Mouse (Mus musculus): ENCODE measurements around the gene Aspdh. TPM values are rescaled to one million over a fixed set of nuclear protein-coding genes. Genes with fewer than 3 reads are reported as not detected.

Gene Aspdh
- total RNA-seq, 1 experiment from 2014 or later: not detected

DNA sequence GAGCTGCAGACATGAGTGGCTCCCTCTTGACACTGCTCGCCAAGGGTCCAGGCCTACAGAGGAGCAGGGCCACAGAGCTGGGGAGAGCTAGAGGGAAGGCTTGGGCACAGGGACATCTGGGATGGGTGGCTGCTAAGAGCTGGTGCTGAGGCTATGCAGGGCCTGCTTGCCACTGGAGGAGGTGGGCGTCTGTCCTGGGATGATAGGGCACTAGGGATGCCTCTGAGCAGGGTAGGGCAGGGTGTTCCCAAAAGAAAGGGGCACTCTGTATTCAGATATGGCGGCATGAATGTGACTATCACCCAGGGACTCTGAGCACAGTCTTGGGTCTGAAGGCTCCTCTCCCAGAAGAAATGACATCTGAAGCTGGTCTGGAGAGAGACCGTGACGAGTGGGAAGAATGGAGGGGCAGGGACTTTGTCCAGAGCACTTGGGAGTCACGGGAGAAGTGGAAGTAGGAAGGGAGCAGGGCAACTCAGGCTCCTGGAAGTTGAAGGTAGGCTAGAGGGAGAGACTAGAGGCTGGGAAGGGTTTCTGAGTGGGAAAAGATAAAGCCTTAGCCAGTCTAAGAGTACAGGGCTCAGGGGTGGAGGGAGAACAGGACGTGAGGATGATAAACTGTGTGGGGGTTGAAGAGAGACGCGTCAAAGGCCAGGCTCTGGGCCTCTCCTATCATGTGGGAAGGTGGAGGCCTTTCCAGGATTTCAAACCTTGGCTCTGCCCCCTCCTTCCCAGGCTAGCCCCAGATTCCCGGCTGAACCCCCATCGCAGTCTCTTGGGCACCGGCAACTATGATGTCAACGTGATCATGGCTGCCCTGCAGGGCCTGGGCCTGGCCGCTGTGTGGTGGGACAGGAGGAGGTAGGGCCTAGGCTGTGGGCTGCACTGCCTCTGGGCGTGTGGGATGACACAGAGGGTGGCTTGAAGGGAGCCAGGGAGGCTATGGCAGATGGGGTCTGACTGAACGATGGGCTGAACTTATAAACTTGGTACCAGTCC is 4.8 kb downstream of the Aspdh start:
- no peak for ATAC-seq (replicated peaks; ENCODE audit: insufficient number of reproducible peaks, low FRiP score, low TSS enrichment, poor library complexity, severe bottlenecking)

DNA sequence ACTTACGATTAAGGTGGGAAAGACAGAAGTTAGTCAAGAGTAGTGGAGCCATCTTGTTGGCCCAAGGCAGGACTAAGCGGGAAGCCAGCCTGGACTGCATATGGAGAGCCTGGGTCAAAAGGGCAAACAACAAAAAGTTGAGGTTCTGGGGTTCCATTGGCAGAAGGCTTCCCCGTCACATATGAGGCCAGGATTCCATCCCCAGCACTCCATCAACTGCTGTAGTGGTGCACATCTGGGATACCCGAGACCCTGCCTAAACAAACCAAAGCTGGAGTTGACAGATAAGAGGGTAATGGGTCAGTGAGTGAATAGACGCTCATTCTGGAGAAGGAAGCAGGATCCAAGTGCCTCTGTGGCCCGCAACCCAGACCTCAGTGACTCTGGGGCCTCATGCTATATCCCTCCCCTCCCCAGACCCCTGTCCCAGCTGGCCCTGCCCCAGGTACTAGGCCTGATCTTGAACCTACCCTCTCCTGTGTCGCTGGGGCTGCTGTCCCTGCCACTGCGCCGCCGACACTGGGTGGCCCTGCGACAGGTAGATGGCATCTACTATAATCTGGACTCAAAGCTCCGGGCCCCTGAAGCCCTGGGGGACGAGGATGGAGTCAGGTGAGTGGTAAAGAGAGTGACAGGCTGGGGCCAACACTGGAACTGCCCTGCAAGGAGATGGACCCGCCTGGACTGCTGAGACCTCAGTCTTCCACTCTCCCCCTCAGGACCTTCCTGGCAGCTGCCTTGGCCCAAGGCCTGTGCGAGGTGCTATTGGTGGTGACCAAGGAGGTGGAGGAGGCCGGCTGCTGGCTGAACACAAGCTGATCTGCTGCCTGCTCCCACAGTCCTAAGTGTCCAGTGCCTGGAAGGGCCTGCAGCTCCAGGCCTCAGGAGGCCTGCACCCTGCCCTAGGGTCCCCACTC is 5.8 kb downstream of the Aspdh start:
- no peak for ATAC-seq (replicated peaks; ENCODE audit: insufficient number of reproducible peaks, low FRiP score, low TSS enrichment, poor library complexity, severe bottlenecking)

DNA sequence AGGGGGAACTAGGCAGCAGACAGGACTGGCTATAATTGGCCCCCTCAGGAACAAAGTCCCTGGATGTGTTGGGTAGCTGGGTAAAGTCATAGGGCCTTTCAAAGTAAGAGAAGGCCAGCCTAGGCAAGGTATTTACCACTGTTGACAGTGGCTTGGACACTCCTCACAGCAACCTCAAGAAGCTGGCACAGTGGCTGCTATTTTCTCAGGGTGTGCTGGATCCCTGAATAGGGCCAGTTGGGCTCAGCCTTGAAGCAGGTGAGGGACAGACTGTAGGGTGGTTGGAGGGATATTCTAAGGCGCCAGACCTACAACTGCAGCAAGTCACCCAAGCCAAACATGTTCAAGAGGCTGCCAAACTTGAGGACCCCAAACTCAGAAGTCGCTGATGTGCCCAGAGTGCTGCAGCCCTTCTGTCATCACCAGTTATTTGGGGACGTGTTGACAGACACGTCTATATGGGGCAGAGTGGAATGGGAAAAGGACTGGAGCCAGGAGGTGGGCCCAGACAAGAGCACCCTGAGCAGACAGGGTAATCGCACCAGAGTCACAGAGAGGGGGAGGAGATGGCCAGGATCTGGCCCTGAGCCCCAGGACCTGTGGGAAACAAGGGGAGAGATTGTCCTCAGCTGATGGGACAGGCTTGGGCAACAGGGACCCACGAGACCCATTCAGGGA is 6.8 kb downstream of the Aspdh start:
- ATAC-seq (replicated peaks; ENCODE audit: insufficient number of reproducible peaks, low FRiP score, low TSS enrichment, poor library complexity, severe bottlenecking): no peak

DNA sequence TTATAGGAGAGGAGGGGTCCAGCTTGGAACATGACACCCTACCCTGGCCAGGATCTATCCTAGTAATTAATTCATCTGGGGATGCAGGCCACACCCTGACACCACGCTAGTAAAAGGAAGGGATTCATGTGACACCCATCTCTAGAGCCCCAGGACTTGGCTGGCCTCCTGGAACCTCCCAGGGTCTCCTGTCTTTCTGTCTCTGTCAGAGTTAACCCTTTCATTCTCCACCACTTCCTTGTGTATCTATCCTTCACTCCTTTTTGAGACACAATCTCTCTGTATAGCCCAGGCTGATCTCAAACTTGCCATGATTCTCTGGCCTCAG is 7.3 kb downstream of the Aspdh start:
- no peak for ATAC-seq (replicated peaks; ENCODE audit: insufficient number of reproducible peaks, low FRiP score, low TSS enrichment, poor library complexity, severe bottlenecking)

DNA sequence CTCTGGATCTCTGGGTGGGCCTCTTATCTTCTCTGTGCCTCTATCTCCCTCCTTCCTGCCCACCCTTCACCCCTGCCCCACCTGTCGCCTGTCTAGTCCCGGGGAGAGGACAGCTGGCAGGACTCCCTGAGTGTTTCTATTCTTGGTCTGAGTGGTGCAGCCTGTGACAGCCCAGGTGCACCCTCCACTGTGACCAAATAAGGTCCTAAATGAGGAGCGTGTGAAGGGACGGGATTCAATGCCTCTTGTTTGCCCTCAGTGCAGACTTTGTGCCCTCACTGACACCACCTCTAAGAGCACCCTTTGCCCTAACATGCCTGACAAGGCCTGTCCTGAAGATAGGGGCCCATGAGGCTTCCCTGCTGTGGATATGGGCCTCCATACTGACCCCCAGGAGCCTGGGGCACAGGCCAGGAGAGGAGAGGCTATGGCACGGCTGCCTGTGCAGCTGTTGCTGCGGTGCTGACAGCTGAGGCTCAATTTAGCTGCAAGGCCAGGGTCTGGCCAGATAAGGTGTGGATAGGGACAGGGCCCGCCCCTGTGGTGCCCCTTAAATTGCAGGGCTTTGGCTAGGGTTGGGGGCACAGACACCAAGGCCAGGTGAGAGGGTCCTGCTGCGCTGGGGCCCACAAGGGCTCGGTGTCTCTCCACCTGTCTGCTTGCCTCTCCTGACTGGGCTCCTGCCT is 7.9 kb downstream of the Aspdh start:
- ATAC-seq (replicated peaks; ENCODE audit: insufficient number of reproducible peaks, low FRiP score, low TSS enrichment, poor library complexity, severe bottlenecking): no peak

DNA sequence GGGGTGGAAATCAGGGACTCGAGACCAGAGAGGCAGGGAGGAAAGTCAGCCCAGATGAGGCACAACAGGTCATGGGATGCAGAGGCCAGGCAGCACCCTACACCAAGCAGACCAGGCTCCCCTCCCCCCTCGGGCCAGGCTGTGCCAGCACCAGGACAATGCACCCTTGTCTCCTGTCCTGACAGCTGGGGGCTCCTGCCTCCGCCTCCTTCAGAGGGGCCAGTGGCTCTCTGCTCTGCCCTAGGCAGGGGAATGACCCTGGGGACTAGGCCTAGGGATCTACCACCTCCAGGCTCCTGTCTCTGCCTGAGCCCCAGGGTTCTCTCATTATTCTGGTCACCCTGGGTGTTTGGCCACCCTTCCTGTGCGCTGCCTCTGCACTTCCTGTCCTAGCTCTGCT is 9.2 kb downstream of the Aspdh start:
- ATAC-seq (replicated peaks; ENCODE audit: insufficient number of reproducible peaks, low FRiP score, low TSS enrichment, poor library complexity, severe bottlenecking): no peak

DNA sequence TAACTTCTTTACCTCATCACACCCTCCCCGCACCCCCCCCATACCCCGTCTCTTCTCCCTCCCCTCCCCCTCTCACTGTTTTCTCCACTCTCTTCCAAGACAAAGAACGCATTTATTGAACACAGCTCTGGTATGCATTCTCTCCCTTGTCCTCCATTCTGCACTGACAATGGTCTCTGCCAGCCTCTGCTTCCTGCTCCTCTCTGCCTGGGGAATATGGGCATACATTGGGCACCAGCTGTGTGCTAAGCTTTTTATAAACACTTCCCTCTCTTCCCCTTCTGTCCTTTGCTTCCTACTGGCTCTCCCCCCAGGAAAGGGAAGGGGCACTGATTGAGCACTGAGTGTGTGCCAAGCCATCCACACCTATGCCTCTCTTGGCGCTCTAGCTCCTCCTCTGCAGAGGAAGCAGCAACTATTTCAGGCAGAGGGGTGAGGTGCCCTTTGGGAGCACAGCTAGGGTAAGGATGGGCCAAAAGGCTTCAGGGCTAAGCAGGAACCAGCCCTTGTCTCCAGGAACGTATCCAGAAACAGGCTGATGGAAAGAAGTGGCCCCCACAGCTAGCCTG is 9.9 kb downstream of the Aspdh start:
- no peak for ATAC-seq (replicated peaks; ENCODE audit: insufficient number of reproducible peaks, low FRiP score, low TSS enrichment, poor library complexity, severe bottlenecking)

DNA sequence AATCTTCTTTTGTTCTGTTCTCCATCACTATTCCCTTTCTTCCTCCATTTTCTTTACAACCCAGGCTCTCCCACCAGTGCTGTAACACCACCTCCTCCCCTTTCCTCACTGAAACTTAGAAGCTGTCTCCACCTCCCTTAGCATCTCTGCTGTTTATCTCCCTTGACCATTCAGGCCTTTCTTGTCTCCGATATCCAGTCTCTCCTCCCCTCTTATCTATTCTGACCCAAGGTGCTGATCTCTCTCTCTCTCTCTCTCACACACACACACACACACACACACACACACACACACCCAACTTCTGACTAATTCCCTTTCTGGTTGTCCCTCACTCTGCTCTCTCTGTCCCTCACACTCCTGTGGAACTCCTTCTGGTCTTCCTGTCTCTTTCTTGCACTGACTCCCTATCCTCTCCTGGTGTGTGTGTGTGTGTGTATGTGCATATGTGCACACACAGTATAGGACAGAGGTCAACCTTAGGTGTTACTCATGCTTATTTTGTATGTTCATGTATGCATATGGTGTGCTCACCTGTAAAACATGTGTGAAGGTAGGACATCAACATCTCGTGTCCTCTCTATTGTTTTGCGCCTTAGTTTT is 17.7 kb downstream of the Aspdh start:
- ATAC-seq (replicated peaks; ENCODE audit: insufficient number of reproducible peaks, low FRiP score, low TSS enrichment, poor library complexity, severe bottlenecking): no peak

DNA sequence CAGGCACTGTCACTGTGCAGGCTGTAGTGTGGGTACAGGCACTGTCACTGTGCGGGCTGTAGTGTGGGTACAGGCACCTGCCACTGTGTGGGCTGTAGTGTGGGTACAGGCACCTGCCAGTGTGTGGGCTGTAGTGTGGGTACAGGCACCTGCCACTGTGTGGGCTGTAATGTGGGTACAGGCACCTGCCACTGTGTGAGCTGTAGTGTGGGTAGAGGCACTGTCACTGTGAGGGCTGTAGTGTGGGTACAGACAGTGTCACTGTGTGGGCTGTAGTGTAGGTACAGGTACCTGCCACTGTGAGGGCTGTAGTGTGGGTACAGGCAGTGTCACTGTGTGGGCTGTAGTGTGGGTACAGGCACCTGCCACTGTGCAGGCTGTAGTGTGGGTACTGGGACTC is 18.9 kb downstream of the Aspdh start:
- no peak for ATAC-seq (replicated peaks; ENCODE audit: insufficient number of reproducible peaks, low FRiP score, low TSS enrichment, poor library complexity, severe bottlenecking)

DNA sequence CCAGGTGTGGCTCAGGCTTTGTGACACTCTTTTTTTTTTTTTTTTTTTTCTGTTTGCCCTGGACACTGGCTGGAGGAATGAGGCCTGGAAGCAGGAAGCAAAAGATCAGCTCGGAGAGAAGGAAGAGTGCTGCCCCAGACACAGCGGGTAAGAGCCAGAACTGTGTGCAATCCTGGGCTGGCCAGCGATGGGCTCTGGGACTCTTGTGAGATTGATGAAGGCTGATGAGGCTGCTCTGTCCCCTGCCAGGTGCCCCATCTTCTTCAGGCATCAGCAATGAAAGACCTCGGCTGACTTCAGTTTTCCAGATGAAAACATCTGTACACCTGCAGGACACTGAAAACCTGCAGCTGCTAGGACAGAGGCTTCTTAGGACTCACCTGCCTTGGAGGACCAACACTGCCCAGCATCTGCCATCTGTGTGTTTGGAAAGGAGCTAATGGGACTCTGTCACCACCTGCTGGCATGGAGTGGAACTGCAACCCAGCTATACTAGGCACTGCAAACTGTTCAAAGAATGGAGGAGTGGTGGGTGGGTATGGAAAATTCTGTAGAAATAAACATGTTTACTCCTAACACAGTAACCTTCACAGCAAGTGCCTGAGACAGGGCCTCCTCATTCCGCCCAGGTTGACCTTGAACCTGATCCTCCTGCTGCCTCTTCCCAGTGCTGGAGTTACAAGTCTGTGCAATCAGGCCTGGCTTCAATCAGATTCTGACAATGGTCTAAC is 19.8 kb downstream of the Aspdh start:
- ATAC-seq (replicated peaks; ENCODE audit: insufficient number of reproducible peaks, low FRiP score, low TSS enrichment, poor library complexity, severe bottlenecking): peak; percentile 83

DNA sequence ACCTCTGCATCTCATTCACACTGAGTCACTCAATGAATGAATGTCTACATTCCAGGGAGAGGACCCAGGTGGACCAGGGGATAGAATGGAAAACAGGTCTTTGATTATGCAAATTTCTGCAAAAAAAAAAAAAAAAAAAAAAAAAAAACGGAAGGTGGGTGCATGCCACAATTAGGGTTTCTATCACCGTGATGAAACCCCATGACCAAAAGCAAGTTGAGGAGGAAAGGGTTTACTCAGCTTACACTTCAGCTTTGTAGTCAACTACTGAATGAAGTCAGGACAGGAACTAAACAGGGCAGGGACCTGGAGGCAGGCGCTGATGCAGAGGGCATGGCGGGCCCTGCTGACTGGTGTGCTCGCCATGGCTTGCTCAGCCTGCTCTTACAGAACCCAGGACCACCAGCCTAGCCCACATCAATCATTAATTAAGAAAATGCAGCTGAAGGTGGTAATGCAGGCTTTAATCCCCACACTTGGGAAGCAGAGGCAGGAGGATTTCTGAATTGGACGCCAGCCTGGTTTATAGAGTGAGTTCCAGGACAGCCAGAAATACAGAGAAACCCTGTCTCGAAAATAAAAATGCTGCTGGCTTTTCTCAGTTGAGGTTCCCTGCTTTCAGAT is 20.5 kb downstream of the Aspdh start:
- ATAC-seq (replicated peaks; ENCODE audit: insufficient number of reproducible peaks, low FRiP score, low TSS enrichment, poor library complexity, severe bottlenecking): no peak

DNA sequence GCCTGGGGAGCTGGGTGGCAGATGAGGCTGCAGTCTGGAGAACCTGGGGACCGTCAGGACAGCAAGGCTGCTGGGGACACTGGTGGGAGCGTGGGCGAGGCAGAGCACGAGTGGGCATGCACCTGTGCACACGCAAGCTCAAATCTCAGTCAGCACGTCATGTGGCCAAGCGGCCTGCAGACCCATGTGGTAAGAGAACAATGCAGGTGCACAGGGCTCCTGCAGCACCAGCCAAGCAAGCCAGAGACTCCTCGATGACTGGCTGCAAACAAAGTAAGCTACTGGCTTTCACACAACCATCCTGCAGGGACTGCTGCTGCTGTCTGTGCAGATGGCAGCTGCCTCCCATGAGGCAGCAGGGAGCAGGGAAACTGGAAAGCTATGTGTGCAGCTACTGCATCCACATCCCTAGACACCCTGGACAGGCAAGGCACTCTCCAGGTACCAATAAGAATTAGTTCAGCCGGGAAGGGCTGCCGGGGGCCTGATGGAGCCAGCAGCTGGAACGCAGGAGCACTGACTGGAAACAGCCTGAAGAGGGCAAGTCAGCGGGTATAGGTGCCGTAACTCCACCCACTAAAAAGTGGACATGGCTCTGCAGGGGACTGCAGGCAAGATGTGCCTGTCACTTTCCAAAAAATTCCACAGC is 21.9 kb downstream of the Aspdh start:
- no peak for ATAC-seq (replicated peaks; ENCODE audit: insufficient number of reproducible peaks, low FRiP score, low TSS enrichment, poor library complexity, severe bottlenecking)

DNA sequence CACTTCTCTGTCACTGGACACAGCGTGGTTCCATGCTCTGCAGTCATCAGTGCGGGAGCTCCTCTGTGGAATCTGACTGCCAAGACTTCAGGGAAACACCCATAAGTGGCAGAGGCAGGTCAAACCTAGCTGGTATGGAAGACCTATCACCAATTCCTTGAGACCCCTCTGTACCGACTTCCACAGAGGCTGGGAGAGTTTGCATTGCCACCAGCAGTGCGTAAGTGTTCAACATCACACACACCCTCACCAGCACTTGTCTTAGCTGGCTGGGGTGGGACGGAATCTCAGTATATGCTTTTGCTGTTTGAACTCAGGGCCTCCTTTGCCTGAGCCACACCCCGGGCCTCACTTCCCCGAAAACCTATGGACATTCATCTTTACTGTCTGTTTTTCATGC is 22.7 kb downstream of the Aspdh start:
- ATAC-seq (replicated peaks; ENCODE audit: insufficient number of reproducible peaks, low FRiP score, low TSS enrichment, poor library complexity, severe bottlenecking): no peak

DNA sequence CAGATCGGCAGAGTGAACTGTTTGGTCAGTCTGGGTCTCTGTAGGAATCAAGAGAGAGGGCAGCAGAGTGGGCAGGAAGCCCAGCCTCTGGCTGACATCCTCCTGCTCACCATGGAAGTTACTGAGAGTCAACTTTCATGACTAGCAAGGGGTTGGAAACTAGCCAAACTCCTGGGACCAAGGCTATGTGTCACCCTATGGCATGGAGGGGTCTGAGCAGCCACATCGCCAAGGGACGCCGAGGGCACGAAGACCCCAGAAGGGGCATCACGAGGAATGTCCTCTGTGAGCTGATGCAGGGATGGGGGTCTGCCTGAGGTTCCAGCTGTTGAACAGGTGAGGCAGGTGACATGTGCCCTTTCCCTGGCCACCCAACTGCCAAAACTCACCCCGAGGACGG is 23.4 kb downstream of the Aspdh start:
- ATAC-seq (replicated peaks; ENCODE audit: insufficient number of reproducible peaks, low FRiP score, low TSS enrichment, poor library complexity, severe bottlenecking): no peak

DNA sequence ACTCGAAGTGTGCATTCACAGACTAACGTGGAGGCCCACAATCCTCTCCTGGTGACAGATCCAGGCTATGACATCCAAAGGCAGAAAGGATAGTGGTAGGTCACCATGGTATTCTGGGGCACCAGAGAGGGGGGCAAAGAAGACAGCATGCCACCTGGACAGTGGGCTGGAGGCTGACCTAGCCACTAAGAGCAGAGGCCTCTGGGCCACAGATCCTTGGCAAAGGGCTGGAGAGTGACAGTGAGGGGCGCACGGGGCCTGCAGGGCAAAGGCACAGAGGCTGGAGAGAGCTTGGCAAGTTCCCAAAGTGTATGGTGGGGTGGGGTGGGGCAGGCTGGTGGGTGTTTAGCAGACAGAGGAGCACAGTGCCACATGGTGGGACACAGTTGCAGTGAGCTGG is 25.1 kb downstream of the Aspdh start:
- ATAC-seq (replicated peaks; ENCODE audit: insufficient number of reproducible peaks, low FRiP score, low TSS enrichment, poor library complexity, severe bottlenecking): no peak

DNA sequence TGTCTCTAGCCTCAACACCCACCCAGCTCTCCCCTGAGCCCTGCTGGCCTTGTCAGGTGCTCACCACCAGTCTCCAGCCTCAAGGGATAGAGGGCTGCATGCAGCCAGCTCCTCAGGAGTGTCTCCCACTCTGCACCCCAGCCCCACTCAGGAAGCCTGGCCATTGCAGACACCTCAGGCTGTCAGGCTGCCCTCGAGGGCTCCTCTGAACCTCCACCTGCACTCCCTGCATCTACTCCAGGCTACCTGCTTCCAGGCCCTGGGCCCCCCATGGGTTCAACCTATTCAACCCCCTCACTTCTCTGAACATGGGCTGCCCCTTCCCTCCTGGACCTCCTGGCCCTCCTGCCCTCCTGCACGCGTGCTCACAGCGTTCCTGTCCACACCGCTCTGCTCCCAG is 26.2 kb downstream of the Aspdh start:
- ATAC-seq (replicated peaks; ENCODE audit: insufficient number of reproducible peaks, low FRiP score, low TSS enrichment, poor library complexity, severe bottlenecking): no peak

Data from monocyte, adult 5-6 weeks (primary cell).